Mouse (Mus musculus): ENCODE results near the gene Serpinc1. TPM values are rescaled to one million over a fixed set of nuclear protein-coding genes. Genes with fewer than 3 reads are reported as not detected.
"Not testable (repeated sequence)": the region's sequence is repeated elsewhere in the genome, so short reads cannot be mapped to it uniquely, and the experiment has no call there.

The Serpinc1 gene
- polyA plus RNA-seq, 1 experiment from 2014 or later, result 2.0 TPM

- DNase-seq (ENCODE audit: low spot score), result no peak
- H3K4me1 ChIP-seq, result no peaks in the 10 kb centered on the region
- H3K4me3 ChIP-seq, result no peak overlapping the region
- H3K9me3 ChIP-seq (replicated peaks), result no peaks in the 10 kb centered on the region
- whole genome bisulfite sequencing, result 87% methylated on average over 17 of the region's 17 CpGs
- no peaks in the 10 kb centered on the region for H3K36me3 ChIP-seq
- no peak overlapping the region for H3K27ac ChIP-seq (replicated peaks)
- no peaks in the 10 kb centered on the region for H3K27me3 ChIP-seq (ENCODE audit: low read depth, poor library complexity, severe bottlenecking)
Measured at GRCm38 (mm10) chr1:160986881-160987635, 8.7 kb downstream of the Serpinc1 start.

- 88% methylated on average over 15 of the region's 15 CpGs for WGBS
- no peak overlapping the region for H3K27ac ChIP-seq (replicated peaks)
- no peak overlapping the region for H3K4me3 ChIP-seq
- no peaks in the 10 kb centered on the region for H3K27me3 ChIP-seq (ENCODE audit: low read depth, poor library complexity, severe bottlenecking)
- no peaks in the 10 kb centered on the region for H3K36me3 ChIP-seq
- no peak for DNase-seq (ENCODE audit: low spot score)
- H3K4me1 ChIP-seq, result no peaks in the 10 kb centered on the region
- no peaks in the 10 kb centered on the region for H3K9me3 ChIP-seq (replicated peaks)
Measured at GRCm38 (mm10) chr1:160989395-160989794, 11.0 kb downstream of the Serpinc1 start.

GRCm38 (mm10) chr1:160993851-160994250 is 15.5 kb downstream of the Serpinc1 start:
- H3K27me3 ChIP-seq (ENCODE audit: low read depth, poor library complexity, severe bottlenecking), result no peaks in the 10 kb centered on the region
- H3K9me3 ChIP-seq (replicated peaks), result no peaks in the 10 kb centered on the region
- no peaks in the 10 kb centered on the region for H3K36me3 ChIP-seq
- H3K27ac ChIP-seq (replicated peaks), result no peak overlapping the region
- no peak for DNase-seq (ENCODE audit: low spot score)
- H3K4me1 ChIP-seq, result no peaks in the 10 kb centered on the region
- no peak overlapping the region for H3K4me3 ChIP-seq
- 88% methylated on average over 6 of the region's 6 CpGs for WGBS

GRCm38 (mm10) chr1:161004942-161005341 is 26.6 kb downstream of the Serpinc1 start:
- Histone ChIP-seq H3K4me3 (no peak overlapping the region), H3K4me1 (peaks cover 3% of the 10 kb centered on the region; the same call in 1 of the 2 replicates), H3K36me3 (peaks cover 32% of the 10 kb centered on the region), H3K27ac (replicated peaks) (no peak overlapping the region), H3K9me3 (replicated peaks) (no peaks in the 10 kb centered on the region), H3K27me3 (ENCODE audit: low read depth, poor library complexity, severe bottlenecking) (no peaks in the 10 kb centered on the region)
- WGBS, result 71% methylated on average over 4 of the region's 4 CpGs
- DNase-seq (ENCODE audit: low spot score), result no peak

GRCm38 (mm10) chr1:161005526-161005925 is 27.1 kb downstream of the Serpinc1 start:
- no peaks in the 10 kb centered on the region for H3K27me3 ChIP-seq (ENCODE audit: low read depth, poor library complexity, severe bottlenecking)
- WGBS, result 76% methylated on average over 3 of the region's 3 CpGs

GRCm38 (mm10) chr1:161006471-161006870 is 28.1 kb downstream of the Serpinc1 start:
- 84% methylated on average over 5 of the region's 5 CpGs for WGBS
- H3K4me1 ChIP-seq, result peaks cover 3% of the 10 kb centered on the region; the same call in 1 of the 2 replicates
- no peaks in the 10 kb centered on the region for H3K9me3 ChIP-seq (replicated peaks)
- H3K27me3 ChIP-seq (ENCODE audit: low read depth, poor library complexity, severe bottlenecking), result no peaks in the 10 kb centered on the region
- H3K4me3 ChIP-seq, result no peak overlapping the region
- H3K36me3 ChIP-seq, result peaks cover 36% of the 10 kb centered on the region
- no peak for DNase-seq (ENCODE audit: low spot score)
- H3K27ac ChIP-seq (replicated peaks), result no peak overlapping the region

More at GRCm38 (mm10) chr1:161005526-161005925, 27.1 kb downstream of the Serpinc1 start:
- H3K27ac ChIP-seq (replicated peaks), result no peak overlapping the region
- DNase-seq (ENCODE audit: low spot score), result no peak
- H3K36me3 ChIP-seq, result peaks cover 30% of the 10 kb centered on the region
- H3K4me3 ChIP-seq, result no peak overlapping the region
- H3K4me1 ChIP-seq, result peaks cover 3% of the 10 kb centered on the region; the same call in 1 of the 2 replicates
- H3K9me3 ChIP-seq (replicated peaks), result no peaks in the 10 kb centered on the region

GRCm38 (mm10) chr1:161008038-161008437 is 29.7 kb downstream of the Serpinc1 start:
- Histone ChIP-seq H3K9me3 (replicated peaks) (no peaks in the 10 kb centered on the region), H3K4me1 (peaks cover 1% of the 10 kb centered on the region; the same call in 1 of the 2 replicates), H3K4me3 (no peak overlapping the region), H3K27ac (replicated peaks) (no peak overlapping the region), H3K36me3 (peaks cover 48% of the 10 kb centered on the region), H3K27me3 (ENCODE audit: low read depth, poor library complexity, severe bottlenecking) (no peaks in the 10 kb centered on the region)
- no peak for DNase-seq (ENCODE audit: low spot score)
- 85% methylated on average over 2 of the region's 2 CpGs for WGBS

GRCm38 (mm10) chr1:161010436-161010835 is 32.1 kb downstream of the Serpinc1 start:
- WGBS, result 97% methylated on average over 4 of the region's 4 CpGs

GRCm38 (mm10) chr1:161016378-161016777 is 38.0 kb downstream of the Serpinc1 start:
- H3K27me3 ChIP-seq (ENCODE audit: low read depth, poor library complexity, severe bottlenecking), result no peaks in the 10 kb centered on the region
- H3K27ac ChIP-seq (replicated peaks), result no peak overlapping the region
- peaks cover 77% of the 10 kb centered on the region for H3K36me3 ChIP-seq
- WGBS, result 84% methylated on average over 2 of the region's 2 CpGs
- no peaks in the 10 kb centered on the region for H3K9me3 ChIP-seq (replicated peaks)
- no peaks in the 10 kb centered on the region for H3K4me1 ChIP-seq
- H3K4me3 ChIP-seq, result no peak overlapping the region
- no peak for DNase-seq (ENCODE audit: low spot score)

More at GRCm38 (mm10) chr1:161010436-161010835, 32.1 kb downstream of the Serpinc1 start:
- no peak overlapping the region for H3K4me3 ChIP-seq
- H3K36me3 ChIP-seq, result peaks cover 52% of the 10 kb centered on the region
- H3K9me3 ChIP-seq (replicated peaks), result no peaks in the 10 kb centered on the region
- no peak overlapping the region for H3K27ac ChIP-seq (replicated peaks)
- no peaks in the 10 kb centered on the region for H3K27me3 ChIP-seq (ENCODE audit: low read depth, poor library complexity, severe bottlenecking)
- H3K4me1 ChIP-seq, result no peaks in the 10 kb centered on the region
- no peak for DNase-seq (ENCODE audit: low spot score)

GRCm38 (mm10) chr1:161020051-161020450 is 41.7 kb downstream of the Serpinc1 start:
- peaks cover 49% of the 10 kb centered on the region for H3K36me3 ChIP-seq
- H3K4me3 ChIP-seq, result no peak overlapping the region
- no peaks in the 10 kb centered on the region for H3K27me3 ChIP-seq (ENCODE audit: low read depth, poor library complexity, severe bottlenecking)
- WGBS, result 95% methylated on average over 14 of the region's 14 CpGs
- no peak overlapping the region for H3K27ac ChIP-seq (replicated peaks)
- DNase-seq (ENCODE audit: low spot score), result no peak
- H3K9me3 ChIP-seq (replicated peaks), result no peaks in the 10 kb centered on the region
- no peaks in the 10 kb centered on the region for H3K4me1 ChIP-seq

- WGBS, result 90% methylated on average over 5 of the region's 5 CpGs
- Histone ChIP-seq H3K4me3 (no peak overlapping the region), H3K4me1 (no peaks in the 10 kb centered on the region), H3K27me3 (ENCODE audit: low read depth, poor library complexity, severe bottlenecking) (no peaks in the 10 kb centered on the region), H3K36me3 (peaks cover 43% of the 10 kb centered on the region), H3K27ac (replicated peaks) (no peak overlapping the region), H3K9me3 (replicated peaks) (no peaks in the 10 kb centered on the region)
- no peak for DNase-seq (ENCODE audit: low spot score)
Measured at GRCm38 (mm10) chr1:161025410-161026210, 47.2 kb downstream of the Serpinc1 start.

GRCm38 (mm10) chr1:161027196-161027595 is 48.8 kb downstream of the Serpinc1 start:
- WGBS, result 94% methylated on average over 2 of the region's 2 CpGs

GRCm38 (mm10) chr1:161028427-161028826 is 50.0 kb downstream of the Serpinc1 start:
- H3K4me3 ChIP-seq; H3K9me3 ChIP-seq (replicated peaks); H3K27ac ChIP-seq (replicated peaks); H3K27me3 ChIP-seq (ENCODE audit: low read depth, poor library complexity, severe bottlenecking); H3K4me1 ChIP-seq; DNase-seq (ENCODE audit: low spot score): not testable (repeated sequence)
- peaks cover 58% of the 10 kb centered on the region for H3K36me3 ChIP-seq
- WGBS, result 98% methylated on average over 1 of the region's 1 CpGs

More at GRCm38 (mm10) chr1:161027196-161027595, 48.8 kb downstream of the Serpinc1 start:
- no peaks in the 10 kb centered on the region for H3K27me3 ChIP-seq (ENCODE audit: low read depth, poor library complexity, severe bottlenecking)
- H3K36me3 ChIP-seq, result peaks cover 52% of the 10 kb centered on the region
- no peak for DNase-seq (ENCODE audit: low spot score)
- no peaks in the 10 kb centered on the region for H3K4me1 ChIP-seq
- no peaks in the 10 kb centered on the region for H3K9me3 ChIP-seq (replicated peaks)
- H3K4me3 ChIP-seq, result no peak overlapping the region
- H3K27ac ChIP-seq (replicated peaks), result no peak overlapping the region

All from midbrain, embryonic 10.5 days (tissue).